Mouse (Mus musculus) 3134 (cell line): ENCODE measurements around the gene Pdss1.

Experiments used
- DNase-seq: peaks from one replicate; pipeline ENCODE4 v3.0.0-alpha.2; 2011; ENCODE audit warnings: low spot score; ENCODE audit not compliant: insufficient read length; ENCODE audit errors: extremely low read depth

The Pdss1 gene

GRCm38 (mm10) chr2:22957415-22957814, 62.1 kb downstream of the Pdss1 start:
- no peak for DNase-seq

GRCm38 (mm10) chr2:22961681-22962080, 66.4 kb downstream of the Pdss1 start:
- no peak for DNase-seq

- no peak for DNase-seq
Observed at GRCm38 (mm10) chr2:22962242-22962641, 66.9 kb downstream of the Pdss1 start.

GRCm38 (mm10) chr2:22962970-22963369, 67.6 kb downstream of the Pdss1 start:
- DNase-seq: no peak

- DNase-seq: no peak
Observed at GRCm38 (mm10) chr2:22977387-22977973, 82.2 kb downstream of the Pdss1 start.

- DNase-seq: no peak
Observed at GRCm38 (mm10) chr2:22985973-22986657, 90.8 kb downstream of the Pdss1 start.
